Mouse (Mus musculus) kidney, postnatal 14 days (tissue): ENCODE measurements around the gene Pomt2.
A peak's percentile ranks its signal among the peaks of the same experiment; 100 is the strongest.
"Not testable (repeated sequence)": the region's sequence is repeated elsewhere in the genome, so short reads cannot be mapped to it uniquely, and the experiment has no call there.

Experiments
- DNase-seq: peaks from one replicate; pipeline ENCODE4 v3.0.0; 2022; ENCODE audit warnings: mixed read lengths

Pomt2 gene

GRCm38 (mm10) chr12:87147395-87148089, at the start of gene Pomt2:
Gene Pomt2 (minus strand): TSS chr12:87147968.
- peak; percentile 96 for DNase-seq

GRCm38 (mm10) chr12:87196310-87196709, 48.5 kb upstream of the Pomt2 start:
- DNase-seq: no peak

DNA sequence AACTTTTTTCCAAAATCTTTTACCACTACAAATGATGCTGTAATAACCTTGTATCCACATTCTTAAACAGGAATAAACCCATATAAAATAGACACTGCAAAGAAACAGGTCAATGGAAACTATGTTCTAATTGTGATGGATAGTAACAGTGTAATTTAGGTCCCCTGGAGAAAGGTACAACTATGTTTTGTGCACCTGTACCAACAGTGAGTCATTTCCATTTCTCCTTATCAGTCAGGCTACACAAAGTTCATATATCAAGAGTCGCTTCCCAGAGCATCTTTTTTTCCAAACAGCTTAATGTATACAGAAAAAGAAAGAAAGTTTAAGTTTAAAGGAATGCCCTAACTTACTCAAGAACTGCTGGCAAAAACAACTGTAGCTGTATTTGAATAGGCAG, 47.3 kb upstream of the Pomt2 start:
- DNase-seq: no peak

GRCm38 (mm10) chr12:87193008-87193407, 45.2 kb upstream of the Pomt2 start:
- DNase-seq: no peak

- no peak for DNase-seq
Observed at GRCm38 (mm10) chr12:87177631-87178030, 29.9 kb upstream of the Pomt2 start.

GRCm38 (mm10) chr12:87175194-87175946, 27.6 kb upstream of the Pomt2 start:
- DNase-seq: no peak

DNA sequence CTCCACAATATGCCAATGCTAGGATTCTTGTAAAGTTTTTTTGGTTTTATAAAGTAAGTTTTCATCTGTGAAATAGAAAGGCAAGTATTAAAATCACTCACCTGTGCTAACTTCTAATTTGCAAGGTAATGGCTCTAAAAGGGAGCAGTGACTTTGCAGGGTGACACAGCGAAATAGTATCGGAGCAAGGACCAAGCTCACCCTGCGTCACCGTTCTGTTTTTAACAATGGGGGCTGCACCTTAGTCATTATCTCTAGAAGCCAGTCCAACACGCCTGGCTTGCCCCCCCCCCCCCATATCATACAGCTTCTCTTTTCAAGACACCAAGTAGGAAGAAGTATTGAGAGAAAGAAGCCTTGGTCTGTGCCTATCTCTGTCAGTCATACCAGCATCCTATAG, 13.0 kb upstream of the Pomt2 start:
- no peak for DNase-seq

- DNase-seq: no peak
Observed at GRCm38 (mm10) chr12:87160310-87160709, 12.5 kb upstream of the Pomt2 start.

DNA sequence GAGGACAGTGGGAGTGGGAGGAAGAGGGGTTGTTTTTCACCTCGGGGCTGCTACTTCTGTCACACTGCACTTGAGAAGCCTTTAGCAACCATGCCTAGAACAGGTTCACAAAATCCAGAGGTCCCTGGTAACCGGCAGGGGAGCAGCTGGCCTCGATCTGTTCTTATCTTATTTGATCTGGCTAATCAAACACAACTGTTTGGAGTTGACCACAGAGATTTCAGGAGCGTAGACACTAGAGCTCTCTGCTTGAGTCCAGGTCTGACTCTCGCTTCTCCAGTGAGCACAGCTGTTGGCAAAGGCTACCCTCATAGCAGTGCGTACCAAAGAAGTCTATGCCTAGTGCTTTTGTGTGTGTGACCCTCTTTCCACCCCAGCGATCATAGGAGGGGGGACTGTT, 10.3 kb upstream of the Pomt2 start:
- DNase-seq: peak; percentile 10

- peak; percentile 84 for DNase-seq
Observed at GRCm38 (mm10) chr12:87157361-87157760, 9.6 kb upstream of the Pomt2 start.

DNA sequence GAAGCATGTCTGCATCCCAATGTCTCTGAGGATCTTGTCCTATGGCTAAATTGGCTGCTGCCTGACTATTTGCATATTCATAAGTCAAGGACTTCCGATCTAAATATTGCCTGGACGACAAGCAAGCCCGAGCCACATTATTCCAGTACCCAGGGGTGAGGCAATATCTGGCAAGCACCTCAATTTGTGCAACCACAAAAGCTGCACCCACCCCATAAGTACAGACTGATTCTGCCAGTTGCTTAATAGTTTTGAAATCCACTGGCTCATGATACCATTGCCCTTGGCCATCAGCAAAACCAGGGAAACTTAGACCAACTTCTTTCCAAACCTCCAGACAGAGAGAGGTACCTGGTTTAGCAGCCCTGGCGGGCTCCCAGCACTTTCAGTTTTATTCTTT, 6.7 kb upstream of the Pomt2 start:
- DNase-seq: not testable (repeated sequence)

DNA sequence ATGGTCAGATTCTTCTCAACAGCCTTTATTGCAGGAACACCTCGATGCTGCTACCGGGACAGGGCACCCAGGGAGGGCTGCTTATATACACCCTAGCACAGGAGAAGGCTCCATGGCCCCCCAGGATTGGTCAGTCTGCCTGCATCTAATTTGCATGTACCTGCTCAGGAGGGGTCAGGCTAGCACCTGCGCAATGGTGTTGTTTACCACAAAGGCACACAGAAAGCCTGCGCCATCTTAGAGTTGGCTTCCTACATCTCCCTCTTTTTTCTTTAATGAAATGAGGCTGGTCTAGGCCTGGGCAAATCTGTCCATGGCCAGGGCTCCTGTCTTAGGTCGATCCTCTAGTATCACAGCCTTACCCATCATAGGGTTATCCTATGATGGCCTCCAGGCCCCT, 1.7 kb upstream of the Pomt2 start:
- no peak for DNase-seq

GRCm38 (mm10) chr12:87148136-87148535, 368 bp upstream of the Pomt2 start:
- peak; percentile 66 for DNase-seq

DNA sequence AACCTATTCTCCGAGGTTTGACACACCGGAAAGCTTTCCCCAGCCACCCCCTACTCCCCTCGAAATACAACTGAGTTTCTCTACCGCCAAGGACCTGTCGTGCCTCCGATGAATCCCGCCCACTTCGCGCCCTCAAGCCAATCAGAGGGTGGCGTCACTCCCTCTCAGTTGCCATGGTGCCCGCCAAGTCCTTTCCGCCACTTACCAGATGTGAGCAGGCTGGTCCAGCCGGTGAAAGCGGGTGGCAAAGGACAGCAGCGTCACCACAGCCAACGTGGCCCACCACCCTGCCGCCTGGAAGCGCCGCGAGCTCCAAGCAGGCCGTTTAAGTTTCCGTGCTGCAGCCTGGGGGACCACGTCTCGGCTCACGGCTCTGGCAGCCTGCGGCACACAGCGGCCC, 802 bp downstream of the Pomt2 start, which contains the start of gene Gstz1:
Gstz1 (plus strand) TSS at position 200 of the 400 bp plus-strand sequence.
- peak; percentile 92 for DNase-seq

- no peak for DNase-seq
Observed at GRCm38 (mm10) chr12:87142156-87142555, 5.6 kb downstream of the Pomt2 start.

- DNase-seq: no peak
Observed at GRCm38 (mm10) chr12:87138768-87139167, 9.0 kb downstream of the Pomt2 start.

DNA sequence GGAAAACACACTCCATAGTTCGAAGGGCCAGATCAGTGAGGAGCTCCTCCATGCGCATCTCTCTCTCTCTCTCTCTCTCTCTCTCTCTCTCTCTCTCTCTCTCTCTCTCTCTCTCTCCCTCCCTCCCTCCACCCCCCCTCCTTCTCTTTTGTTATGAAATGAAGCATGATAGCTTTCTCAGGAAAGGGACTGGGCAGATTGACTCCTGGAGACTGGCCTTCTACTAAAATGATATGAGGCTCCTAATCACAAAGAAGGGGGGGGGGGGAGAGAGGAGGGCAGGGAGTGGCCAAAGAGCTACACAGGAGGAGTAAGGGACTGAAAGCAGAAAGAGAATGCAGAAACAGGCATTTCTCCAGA, 9.4 kb downstream of the Pomt2 start:
- no peak for DNase-seq

- no peak for DNase-seq
Observed at GRCm38 (mm10) chr12:87137439-87138341, 10.1 kb downstream of the Pomt2 start.

GRCm38 (mm10) chr12:87132784-87133183, 15.0 kb downstream of the Pomt2 start:
- DNase-seq: no peak

DNA sequence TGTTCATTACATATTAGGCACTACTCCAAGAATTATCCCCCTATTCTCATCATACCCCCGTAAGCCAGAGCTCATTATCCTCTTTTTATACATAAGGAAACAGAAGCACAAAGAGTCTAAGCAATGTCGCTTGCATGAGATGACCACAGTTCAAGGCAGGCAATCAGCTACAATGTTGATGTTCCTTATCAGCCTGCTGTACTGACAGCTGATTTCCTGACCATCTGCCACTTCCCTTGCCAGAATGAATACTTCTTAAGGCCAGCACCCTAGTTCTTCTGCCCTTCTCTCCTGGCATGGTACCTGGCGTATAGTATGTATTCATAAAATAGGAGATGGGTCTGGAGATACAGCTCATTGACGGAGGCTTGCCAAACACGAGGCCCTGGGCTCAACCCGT, 15.6 kb downstream of the Pomt2 start:
- no peak for DNase-seq

DNA sequence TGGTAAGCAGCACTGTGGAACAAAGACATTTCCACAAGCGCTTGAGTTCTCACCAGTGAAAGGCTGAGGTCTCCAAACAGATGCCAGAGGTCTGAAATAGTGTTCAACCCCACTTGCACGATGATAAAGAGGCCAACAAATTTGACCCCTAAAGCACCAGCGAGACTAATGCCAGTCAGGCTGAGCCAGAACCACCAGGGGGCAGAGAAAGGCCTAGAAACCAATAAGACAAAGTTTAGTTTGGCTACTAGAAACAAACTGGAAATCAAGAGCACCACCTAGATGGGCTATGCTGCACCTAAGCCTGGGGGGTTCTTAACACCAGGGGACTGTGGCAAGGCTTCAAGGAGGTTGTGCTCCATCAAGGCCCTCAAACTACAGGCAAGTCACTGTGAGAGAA, 16.1 kb downstream of the Pomt2 start:
- DNase-seq: peak; percentile 37

DNA sequence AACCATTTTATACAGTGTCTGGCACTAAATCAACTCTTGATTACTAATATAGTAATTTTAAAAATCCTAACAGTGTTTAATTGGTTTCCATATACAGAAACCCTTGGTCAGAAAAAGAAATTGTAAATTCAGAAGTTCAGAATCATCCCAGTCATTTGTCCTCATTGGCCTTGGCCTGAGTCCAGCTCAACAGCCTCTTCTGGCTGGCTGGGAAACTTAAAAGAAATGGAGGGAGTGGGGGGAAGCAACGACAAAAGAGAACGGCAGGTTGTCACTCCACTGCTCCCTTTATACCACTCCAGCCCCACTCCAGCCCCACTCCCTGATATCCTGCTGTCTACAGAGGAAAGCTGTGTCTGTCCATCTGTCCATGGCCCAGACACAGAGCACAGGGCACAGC, 16.6 kb downstream of the Pomt2 start:
- no peak for DNase-seq

- DNase-seq: no peak
Observed at GRCm38 (mm10) chr12:87130224-87130623, 17.5 kb downstream of the Pomt2 start.
